Mouse (Mus musculus): ENCODE results near the gene Etnk2. TPM values are rescaled to one million over a fixed set of nuclear protein-coding genes. Genes with fewer than 3 reads are reported as not detected.

Etnk2 gene
- polyA plus RNA-seq, 1 experiment from 2014 or later: 4.9 TPM

- Histone ChIP-seq H3K4me3 (ENCODE audit: low read length) (no peak overlapping the region), H3K36me3 (ENCODE audit: insufficient read depth, low read length) (no peaks in the 10 kb centered on the region), H3K9ac (replicated peaks; ENCODE audit: low read length) (no peak overlapping the region), H3K4me1 (ENCODE audit: insufficient read depth, low read length) (peaks cover 4% of the 10 kb centered on the region; the same call in 1 of the 2 replicates), H3K27me3 (ENCODE audit: insufficient read depth, low read length) (no peaks in the 10 kb centered on the region), H3K9me3 (ENCODE audit: low read length) (no peaks in the 10 kb centered on the region), H3K27ac (ENCODE audit: low read length) (no peak overlapping the region), H3K4me2 (replicated peaks; ENCODE audit: low read depth, low read length) (no peak overlapping the region)
- WGBS: 59% methylated on average over 11 of the region's 11 CpGs
- no peak for ATAC-seq (ENCODE audit: low FRiP score, low TSS enrichment)
Observed at GRCm38 (mm10) chr1:133347693-133348520, 15.5 kb upstream of the Etnk2 start.

- 88% methylated on average over 1 of the region's 1 CpGs for WGBS
- H3K9me3 ChIP-seq (ENCODE audit: low read length): no peaks in the 10 kb centered on the region
- ATAC-seq (ENCODE audit: low FRiP score, low TSS enrichment): no peak
- peaks cover 4% of the 10 kb centered on the region; the same call in 1 of the 2 replicates for H3K4me1 ChIP-seq (ENCODE audit: insufficient read depth, low read length)
- H3K4me2 ChIP-seq (replicated peaks; ENCODE audit: low read depth, low read length): no peak within 1 kb of the TSS
- H3K9ac ChIP-seq (replicated peaks; ENCODE audit: low read length): no peak within 1 kb of the TSS
- H3K27me3 ChIP-seq (ENCODE audit: insufficient read depth, low read length): no peaks in the 10 kb centered on the region
- no peak within 1 kb of the TSS for H3K4me3 ChIP-seq (ENCODE audit: low read length)
- no peaks in the 10 kb centered on the region for H3K36me3 ChIP-seq (ENCODE audit: insufficient read depth, low read length)
- H3K27ac ChIP-seq (ENCODE audit: low read length): no peak within 1 kb of the TSS
Observed at GRCm38 (mm10) chr1:133350210-133350609, 13.2 kb upstream of the Etnk2 start, which contains the start of gene Ren1. Gene Ren1 (plus strand): TSS chr1:133350510.

DNA sequence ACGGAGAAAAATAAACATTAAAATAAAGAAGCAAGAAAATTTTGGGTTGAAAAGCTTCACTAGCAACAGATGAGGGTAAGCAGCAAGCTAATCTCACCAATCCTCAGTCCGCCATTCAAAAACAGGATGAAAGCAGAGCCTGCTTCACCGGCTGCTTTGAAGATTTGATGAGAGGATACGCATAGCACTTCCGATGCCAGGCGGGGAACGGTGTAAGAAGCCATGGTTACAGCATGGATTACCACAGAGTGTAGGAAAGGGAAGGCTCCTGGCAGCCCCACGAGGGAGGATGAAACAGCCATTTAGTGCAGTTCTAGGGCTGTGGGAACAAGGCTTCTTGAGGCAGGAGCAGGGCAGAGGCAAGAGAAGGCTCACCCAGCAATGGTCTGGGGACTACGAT lies 11.6 kb upstream of the Etnk2 start:
- Histone ChIP-seq H3K4me3 (ENCODE audit: low read length) (no peak overlapping the region), H3K27ac (ENCODE audit: low read length) (no peak overlapping the region), H3K4me2 (replicated peaks; ENCODE audit: low read depth, low read length) (no peak overlapping the region), H3K27me3 (ENCODE audit: insufficient read depth, low read length) (0 out of 2 replicates have a peak, but pooled peaks cover 2% of the 10 kb centered on the region), H3K4me1 (ENCODE audit: insufficient read depth, low read length) (peaks cover 9% of the 10 kb centered on the region; the same call in 1 of the 2 replicates), H3K9ac (replicated peaks; ENCODE audit: low read length) (no peak overlapping the region), H3K9me3 (ENCODE audit: low read length) (no peaks in the 10 kb centered on the region), H3K36me3 (ENCODE audit: insufficient read depth, low read length) (no peaks in the 10 kb centered on the region)
- WGBS: 30% methylated on average over 9 of the region's 9 CpGs
- ATAC-seq (ENCODE audit: low FRiP score, low TSS enrichment): no peak

DNA sequence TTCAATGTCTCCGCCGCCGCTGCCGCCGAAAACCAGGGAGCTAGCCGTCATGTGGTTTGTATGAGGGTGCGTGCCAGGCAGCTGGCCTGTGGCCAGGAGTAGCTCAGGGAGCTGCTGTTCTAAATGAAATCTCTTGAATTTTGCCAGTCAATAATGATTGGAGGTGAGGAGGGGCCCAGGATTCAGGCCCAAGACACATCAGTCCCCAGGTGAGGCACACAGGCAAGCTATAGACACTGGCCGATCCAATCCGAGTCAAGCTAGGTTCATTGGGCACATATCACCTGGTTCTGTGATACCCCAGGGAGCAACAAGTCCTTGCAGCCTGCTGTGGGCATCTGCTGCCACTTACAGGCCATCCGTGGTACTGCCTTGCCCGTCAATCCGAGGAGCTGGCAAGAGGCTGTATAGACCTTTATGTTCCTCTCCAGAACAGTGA lies 10.0 kb upstream of the Etnk2 start:
- Histone ChIP-seq H3K4me1 (ENCODE audit: insufficient read depth, low read length) (peaks cover 9% of the 10 kb centered on the region; the same call in 1 of the 2 replicates), H3K4me2 (replicated peaks; ENCODE audit: low read depth, low read length) (no peak overlapping the region), H3K9me3 (ENCODE audit: low read length) (no peaks in the 10 kb centered on the region), H3K9ac (replicated peaks; ENCODE audit: low read length) (no peak overlapping the region), H3K27me3 (ENCODE audit: insufficient read depth, low read length) (0 out of 2 replicates have a peak, but pooled peaks cover 5% of the 10 kb centered on the region), H3K27ac (ENCODE audit: low read length) (no peak overlapping the region), H3K36me3 (ENCODE audit: insufficient read depth, low read length) (no peaks in the 10 kb centered on the region), H3K4me3 (ENCODE audit: low read length) (no peak overlapping the region)
- ATAC-seq (ENCODE audit: low FRiP score, low TSS enrichment): no peak
- 59% methylated on average over 12 of the region's 12 CpGs for WGBS

- Histone ChIP-seq H3K4me3 (ENCODE audit: low read length) (no peak overlapping the region), H3K4me2 (replicated peaks; ENCODE audit: low read depth, low read length) (no peak overlapping the region), H3K36me3 (ENCODE audit: insufficient read depth, low read length) (no peaks in the 10 kb centered on the region), H3K4me1 (ENCODE audit: insufficient read depth, low read length) (peaks cover 9% of the 10 kb centered on the region; the same call in 1 of the 2 replicates), H3K9ac (replicated peaks; ENCODE audit: low read length) (no peak overlapping the region), H3K27me3 (ENCODE audit: insufficient read depth, low read length) (0 out of 2 replicates have a peak, but pooled peaks cover 5% of the 10 kb centered on the region), H3K27ac (ENCODE audit: low read length) (no peak overlapping the region), H3K9me3 (ENCODE audit: low read length) (no peaks in the 10 kb centered on the region)
- 40% methylated on average over 5 of the region's 5 CpGs for WGBS
- ATAC-seq (ENCODE audit: low FRiP score, low TSS enrichment): no peak
Observed at GRCm38 (mm10) chr1:133355469-133355868, 7.9 kb upstream of the Etnk2 start.

DNA sequence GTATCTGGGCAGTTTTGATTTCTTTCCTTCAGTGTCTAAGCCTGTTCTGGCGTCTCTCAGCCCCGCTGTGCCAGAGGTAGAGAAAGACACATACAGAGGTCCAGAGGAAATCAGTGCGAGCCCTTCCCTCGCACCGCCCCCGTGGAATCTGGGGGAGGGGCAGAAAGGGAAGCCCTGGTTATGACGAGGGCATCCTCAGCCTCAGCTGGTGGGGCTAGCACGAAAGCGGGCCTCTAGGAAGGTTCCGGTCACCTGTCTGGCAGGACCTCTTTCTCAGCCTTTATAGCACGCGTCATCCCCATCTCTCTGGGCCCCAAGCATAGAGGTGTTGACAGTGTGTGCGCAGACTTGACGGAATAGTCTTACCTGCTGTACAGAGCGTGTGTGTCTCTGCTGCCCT lies 7.5 kb upstream of the Etnk2 start:
- no peak for ATAC-seq (ENCODE audit: low FRiP score, low TSS enrichment)

DNA sequence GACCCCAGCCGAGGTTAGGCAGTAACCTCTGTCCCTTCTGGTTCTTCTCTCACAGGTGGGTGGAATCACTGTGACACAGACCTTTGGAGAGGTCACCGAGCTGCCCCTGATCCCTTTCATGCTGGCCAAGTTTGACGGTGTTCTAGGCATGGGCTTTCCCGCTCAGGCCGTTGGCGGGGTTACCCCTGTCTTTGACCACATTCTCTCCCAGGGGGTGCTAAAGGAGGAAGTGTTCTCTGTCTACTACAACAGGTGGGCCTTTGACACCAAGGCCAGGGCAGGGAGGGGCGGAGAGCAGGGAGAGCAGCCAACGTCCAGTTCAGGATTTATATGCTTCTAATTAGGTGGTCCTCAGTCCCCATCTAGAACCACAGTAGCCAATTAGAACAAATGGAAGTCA lies 7.0 kb upstream of the Etnk2 start:
- H3K9ac ChIP-seq (replicated peaks; ENCODE audit: low read length): no peak overlapping the region
- no peak for ATAC-seq (ENCODE audit: low FRiP score, low TSS enrichment)
- H3K36me3 ChIP-seq (ENCODE audit: insufficient read depth, low read length): no peaks in the 10 kb centered on the region
- H3K27me3 ChIP-seq (ENCODE audit: insufficient read depth, low read length): 0 out of 2 replicates have a peak, but pooled peaks cover 5% of the 10 kb centered on the region
- H3K27ac ChIP-seq (ENCODE audit: low read length): no peak overlapping the region
- H3K9me3 ChIP-seq (ENCODE audit: low read length): no peaks in the 10 kb centered on the region
- WGBS: 28% methylated on average over 8 of the region's 8 CpGs
- H3K4me1 ChIP-seq (ENCODE audit: insufficient read depth, low read length): peaks cover 6% of the 10 kb centered on the region; the same call in 1 of the 2 replicates
- no peak overlapping the region for H3K4me3 ChIP-seq (ENCODE audit: low read length)
- H3K4me2 ChIP-seq (replicated peaks; ENCODE audit: low read depth, low read length): no peak overlapping the region

More for the DNA sequence above, 7.5 kb upstream of the Etnk2 start:
- Histone ChIP-seq H3K36me3 (ENCODE audit: insufficient read depth, low read length) (no peaks in the 10 kb centered on the region), H3K27me3 (ENCODE audit: insufficient read depth, low read length) (0 out of 2 replicates have a peak, but pooled peaks cover 5% of the 10 kb centered on the region), H3K4me2 (replicated peaks; ENCODE audit: low read depth, low read length) (no peak overlapping the region), H3K9ac (replicated peaks; ENCODE audit: low read length) (no peak overlapping the region), H3K9me3 (ENCODE audit: low read length) (no peaks in the 10 kb centered on the region), H3K4me1 (ENCODE audit: insufficient read depth, low read length) (peaks cover 6% of the 10 kb centered on the region; the same call in 1 of the 2 replicates), H3K4me3 (ENCODE audit: low read length) (no peak overlapping the region), H3K27ac (ENCODE audit: low read length) (no peak overlapping the region)
- WGBS: 47% methylated on average over 15 of the region's 15 CpGs

DNA sequence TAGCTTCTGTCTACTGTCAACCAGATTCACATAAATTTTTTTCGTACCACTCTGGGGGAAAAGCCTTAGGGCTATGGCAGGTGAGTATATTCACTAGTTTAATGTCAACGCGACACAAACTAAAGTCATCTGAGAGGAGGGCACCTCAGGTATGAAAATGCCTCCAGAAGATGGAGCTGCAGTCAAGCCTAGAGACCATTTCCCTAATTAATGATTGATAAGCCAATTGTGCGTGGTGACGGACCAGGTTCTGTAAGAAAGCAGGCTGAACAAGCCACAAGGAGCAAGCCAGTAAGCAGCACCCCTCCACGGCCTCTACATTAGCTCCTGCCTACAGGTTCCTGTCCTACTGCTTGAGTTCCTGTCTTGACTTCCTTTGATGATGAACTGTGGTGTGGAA lies 2.4 kb upstream of the Etnk2 start:
- H3K9me3 ChIP-seq (ENCODE audit: low read length): no peaks in the 10 kb centered on the region
- H3K4me3 ChIP-seq (ENCODE audit: low read length): no peak overlapping the region
- H3K36me3 ChIP-seq (ENCODE audit: insufficient read depth, low read length): no peaks in the 10 kb centered on the region
- peaks cover 16% of the 10 kb centered on the region; the same call in 1 of the 2 replicates for H3K4me1 ChIP-seq (ENCODE audit: insufficient read depth, low read length)
- H3K9ac ChIP-seq (replicated peaks; ENCODE audit: low read length): no peak overlapping the region
- ATAC-seq (ENCODE audit: low FRiP score, low TSS enrichment): no peak
- 90% methylated on average over 6 of the region's 6 CpGs for WGBS
- no peak overlapping the region for H3K27ac ChIP-seq (ENCODE audit: low read length)
- no peak overlapping the region for H3K4me2 ChIP-seq (replicated peaks; ENCODE audit: low read depth, low read length)
- peaks cover 24% of the 10 kb centered on the region for H3K27me3 ChIP-seq (ENCODE audit: insufficient read depth, low read length)

DNA sequence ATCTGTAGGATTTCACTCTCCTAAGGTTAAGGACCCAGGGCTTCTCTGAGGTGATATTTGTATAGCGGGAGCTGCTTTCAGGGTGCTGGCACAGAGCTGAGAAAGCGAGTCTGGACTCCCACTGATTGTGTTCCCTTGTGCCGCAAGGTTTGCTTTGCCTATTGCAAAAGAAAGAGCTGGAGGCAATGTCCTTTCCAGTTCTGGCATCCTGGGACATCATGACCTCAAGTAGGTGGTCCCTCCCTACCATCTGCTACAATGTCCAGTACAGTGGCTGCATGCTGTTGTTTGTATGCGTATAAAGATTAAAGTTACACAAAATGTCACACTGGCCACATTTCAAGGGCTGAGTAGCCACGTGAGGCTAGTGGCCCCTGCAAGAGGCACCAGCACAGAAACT lies 1.3 kb upstream of the Etnk2 start:
- WGBS: 83% methylated on average over 5 of the region's 5 CpGs
- H3K4me3 ChIP-seq (ENCODE audit: low read length): no peak overlapping the region
- ATAC-seq (ENCODE audit: low FRiP score, low TSS enrichment): no peak

More for the DNA sequence above, 1.3 kb upstream of the Etnk2 start:
- H3K27ac ChIP-seq (ENCODE audit: low read length): no peak overlapping the region
- H3K4me2 ChIP-seq (replicated peaks; ENCODE audit: low read depth, low read length): no peak overlapping the region
- H3K9me3 ChIP-seq (ENCODE audit: low read length): no peaks in the 10 kb centered on the region
- peaks cover 12% of the 10 kb centered on the region; the same call in 1 of the 2 replicates for H3K4me1 ChIP-seq (ENCODE audit: insufficient read depth, low read length)
- H3K27me3 ChIP-seq (ENCODE audit: insufficient read depth, low read length): peaks cover 19% of the 10 kb centered on the region
- no peaks in the 10 kb centered on the region for H3K36me3 ChIP-seq (ENCODE audit: insufficient read depth, low read length)
- H3K9ac ChIP-seq (replicated peaks; ENCODE audit: low read length): no peak overlapping the region
